Mouse (Mus musculus) limb, embryonic 14.5 days (tissue): ENCODE results near the gene Tmem145. TPM values are rescaled to one million over a fixed set of nuclear protein-coding genes. Genes with fewer than 3 reads are reported as not detected.

Source experiments
- ATAC-seq: fragments of 200-750 bp; cut with Nextera tagmentation; 2 replicates; pipeline ENCODE4 v1.8.0; 2017; ENCODE audit warnings: low read depth, moderate number of reproducible peaks, moderate TSS enrichment; ENCODE audit not compliant: low FRiP score
- DNase-seq: peaks from one replicate; pipeline ENCODE4 v3.0.0-alpha.2; 2015; ENCODE audit warnings: low spot score
- H3K27ac ChIP-seq: fragments of 300-500 bp; sonication (generic); replicated peaks from 2 replicates; pipeline ENCODE4 v1.5.1; 2014; ENCODE audit warnings: low read depth, mild to moderate bottlenecking, low read length, moderate library complexity, mixed read lengths
- H3K27me3 ChIP-seq: fragments of 300-500 bp; sonication (generic); 2 replicates; pipeline ENCODE4 v1.6.1; 2014; ENCODE audit warnings: low read length, mixed read lengths; ENCODE audit not compliant: control insufficient read depth, insufficient read depth
- H3K36me3 ChIP-seq: fragments of 300-500 bp; sonication (generic); 2 replicates; pipeline ENCODE4 v1.6.1; 2014; ENCODE audit warnings: mild to moderate bottlenecking, low read length, moderate library complexity, mixed read lengths; ENCODE audit not compliant: control insufficient read depth, insufficient read depth
- H3K4me1 ChIP-seq: fragments of 300-500 bp; sonication (generic); 2 replicates; pipeline ENCODE4 v1.6.1; 2014; ENCODE audit warnings: antibody characterized with exemption, low read length, mixed read lengths; ENCODE audit not compliant: control insufficient read depth, insufficient read depth
- H3K4me2 ChIP-seq: fragments of 300-500 bp; sonication (generic); replicated peaks from 2 replicates; pipeline ENCODE4 v1.6.1; 2014; ENCODE audit warnings: low read depth, mild to moderate bottlenecking, low read length, moderate library complexity; ENCODE audit not compliant: severe bottlenecking
- H3K4me3 ChIP-seq: fragments of 300-500 bp; sonication (generic); replicated peaks from 2 replicates; pipeline ENCODE4 v1.5.1; 2014; ENCODE audit warnings: low read length
- H3K9ac ChIP-seq: fragments of 300-500 bp; sonication (generic); 2 replicates; pipeline ENCODE4 v1.6.1; 2014; ENCODE audit warnings: mild to moderate bottlenecking, low read depth, low read length, moderate library complexity; ENCODE audit not compliant: severe bottlenecking
- H3K9me3 ChIP-seq: fragments of 300-500 bp; sonication (generic); 2 replicates; pipeline ENCODE4 v1.6.1; 2016; ENCODE audit warnings: low read length; ENCODE audit not compliant: control insufficient read depth
- POLR2A ChIP-seq: fragments of 200-500 bp; IDR thresholded peaks from 2 replicates; pipeline ENCODE4 v1.8.0; 2012; ENCODE audit warnings: inconsistent platforms, mild to moderate bottlenecking, moderate library complexity, borderline replicate concordance; ENCODE audit not compliant: insufficient read depth, insufficient read length; ENCODE audit errors: extremely low read depth
- WGBS: fragments of 180-500 bp; shearing (Covaris S2); extraction: QIAGEN DNeasy Blood & Tissue Kit; methylation state at CpG from one replicate; pipeline ENCODE4 v1.1.7; 2014; 5-methylcytosine and 5-hydroxymethylcytosine counted together
- polyA plus RNA-seq, 2 experiments: library from polyadenylated mRNA; depleted of rRNA in 1 of 2; stranded (reverse) in 1 of 2; unstranded in 1 of 2; fragments of >200 nt; fragmentation: Nextera tagmentation in 1 of 2; extraction: Ambion mirVana in 1 of 2; gene quantifications; 2 replicates each; pipeline versions ENCODE4 v1.2.1 to v1.2.3; 2012 to 2014

The Tmem145 gene
- polyA plus RNA-seq, 2 experiments: 0.80 to 4.4 TPM

DNA sequence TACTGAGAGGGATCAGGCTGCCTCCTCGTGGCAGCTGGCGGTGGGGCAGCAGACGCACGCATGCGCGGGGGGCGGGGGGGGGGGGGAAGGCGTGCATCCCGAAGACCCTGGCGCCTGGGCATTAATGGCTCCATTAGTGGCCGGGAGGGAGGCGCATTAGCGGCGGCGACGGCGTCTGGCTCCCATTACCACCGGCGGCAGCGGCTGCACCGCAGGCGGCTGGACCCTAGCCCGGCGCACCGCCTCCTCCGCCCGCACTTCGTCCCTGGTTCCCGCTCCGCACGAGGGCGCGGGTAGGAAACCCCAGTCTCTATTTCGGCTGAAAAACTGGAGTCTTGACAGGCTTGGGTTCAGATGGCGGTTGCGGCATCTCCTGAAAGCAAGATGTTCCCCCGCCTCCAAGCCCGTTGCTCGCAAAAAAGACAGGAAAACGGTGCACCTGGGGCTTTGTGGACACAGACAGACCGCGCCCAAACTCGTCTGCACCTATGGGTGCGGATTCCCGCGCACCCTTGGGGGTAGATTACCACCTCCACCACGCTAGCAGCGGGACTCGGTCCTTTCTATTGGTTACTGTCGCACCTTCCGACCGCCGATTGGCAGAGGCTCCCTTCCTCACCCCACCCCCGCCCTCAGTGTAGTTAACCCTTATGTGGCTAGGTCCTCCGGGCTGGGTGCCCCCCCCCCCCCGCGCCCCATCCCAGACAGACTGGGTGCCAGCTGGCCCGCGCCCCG, 27.4 kb upstream of the Tmem145 start:
- Histone ChIP-seq H3K27ac (peak overlapping the region; percentile 99), H3K4me3 (peak overlapping the region; percentile 62), H3K4me2 (peak overlapping the region; percentile 97), H3K9ac (peak overlapping the region; percentile 71), H3K9me3 (no peaks in the 10 kb centered on the region), H3K4me1 (peaks cover 45% of the 10 kb centered on the region), H3K36me3 (peaks cover 18% of the 10 kb centered on the region), H3K27me3 (no peaks in the 10 kb centered on the region)
- 1% methylated on average over 40 of the region's 60 CpGs for WGBS
- TF ChIP-seq POLR2A: peak; percentile 52; the same call in 1 of the 2 replicates
- ATAC-seq: peak; percentile 51
- DNase-seq: peak; percentile 91

DNA sequence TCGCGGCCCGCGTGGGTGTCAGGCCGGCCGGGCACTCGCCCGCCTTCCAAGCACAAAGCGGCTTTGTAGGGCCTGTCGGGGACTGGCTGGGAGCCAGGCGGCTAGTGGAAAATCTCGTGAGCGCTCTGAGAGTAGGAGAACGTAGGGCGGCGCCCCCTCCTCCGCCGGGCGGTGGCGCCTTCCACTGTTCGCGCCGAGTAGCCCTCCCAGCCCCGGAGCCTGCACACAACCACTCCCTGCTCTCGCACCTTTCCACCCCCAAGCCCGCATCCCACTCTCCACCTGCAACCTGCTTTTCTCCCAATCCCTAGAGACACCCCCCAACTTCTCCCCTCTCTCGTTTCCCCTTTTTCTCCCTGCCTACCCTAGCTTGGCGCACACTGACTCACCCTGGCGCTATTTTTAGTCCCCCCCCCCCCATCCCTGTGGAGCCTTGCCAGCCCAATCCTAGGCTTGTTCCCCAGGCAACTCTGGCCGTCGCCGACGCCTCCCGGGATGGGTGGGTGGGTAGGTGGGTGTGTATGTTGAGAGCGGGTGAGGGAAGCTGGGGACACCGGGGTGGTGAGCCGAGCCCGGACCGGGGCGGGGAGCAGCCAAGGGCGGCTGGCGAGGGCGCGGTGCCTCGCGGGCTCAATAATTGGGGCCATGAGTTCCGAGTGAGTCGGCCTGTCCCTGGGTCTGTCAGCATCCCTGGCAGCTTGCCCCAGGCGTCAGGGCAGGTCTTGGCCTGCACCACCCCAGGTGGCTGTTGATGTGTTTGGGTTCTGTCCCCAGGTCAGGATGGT, 26.6 kb upstream of the Tmem145 start:
- under 1% methylated on average over 29 of the region's 49 CpGs for WGBS
- ATAC-seq (peak; percentile 50), DNase-seq (peak; percentile 96)
- Histone ChIP-seq H3K36me3 (peaks cover 11% of the 10 kb centered on the region), H3K4me1 (peaks cover 53% of the 10 kb centered on the region), H3K27me3 (no peaks in the 10 kb centered on the region), H3K4me2 (peak overlapping the region; percentile 97), H3K27ac (peak overlapping the region; percentile 99), H3K9me3 (no peaks in the 10 kb centered on the region), H3K4me3 (peak overlapping the region; percentile 62), H3K9ac (peak overlapping the region; percentile 71)
- TF ChIP-seq POLR2A: no peak

DNA sequence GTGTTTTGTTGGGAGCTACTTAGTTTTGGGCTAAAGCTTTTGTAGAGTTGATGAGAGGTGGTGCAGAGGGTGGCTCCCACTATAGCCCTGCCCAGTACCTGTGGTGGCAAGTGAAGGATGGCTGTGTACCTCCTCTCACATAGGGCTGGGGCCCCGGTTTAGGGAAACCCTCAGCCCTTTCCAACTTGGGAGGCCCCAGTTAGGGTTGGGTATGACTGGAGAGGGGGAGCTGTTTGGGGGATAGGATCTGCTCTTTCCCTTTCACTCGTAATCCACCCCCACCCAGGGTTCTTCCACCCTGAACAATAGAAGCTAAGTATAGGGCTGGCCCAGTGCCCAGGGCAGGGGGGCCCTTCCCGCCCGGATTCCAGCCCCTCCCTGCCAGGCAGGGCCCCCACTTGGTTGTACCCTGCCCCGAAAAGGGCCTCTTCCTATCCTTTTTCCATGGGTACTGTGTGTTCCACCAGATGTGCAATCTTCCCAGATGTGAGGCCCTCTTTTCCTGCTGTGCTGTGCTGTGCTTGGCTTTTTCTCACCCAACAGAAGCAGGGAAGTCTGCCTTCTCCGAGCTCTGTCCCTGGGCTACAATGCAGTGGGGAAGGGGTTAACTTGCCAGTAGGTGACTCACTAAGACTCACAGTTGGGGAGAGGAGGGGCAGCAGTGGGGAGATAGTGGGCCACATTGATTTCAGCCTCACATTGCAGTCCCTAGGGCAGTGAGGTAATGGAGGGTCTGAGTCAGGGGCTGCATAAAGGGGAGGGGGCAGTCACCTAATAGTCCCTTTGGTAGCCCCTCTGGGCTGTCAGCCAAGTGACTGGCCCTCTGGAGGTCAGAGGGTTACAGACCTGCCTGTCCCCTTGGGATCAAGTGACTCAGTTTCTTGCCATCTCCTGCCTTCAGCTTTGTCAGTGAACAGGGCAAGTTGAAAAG, 25.8 kb upstream of the Tmem145 start:
- Histone ChIP-seq H3K36me3 (peaks cover 11% of the 10 kb centered on the region), H3K27me3 (no peaks in the 10 kb centered on the region), H3K4me1 (peaks cover 49% of the 10 kb centered on the region), H3K9me3 (no peaks in the 10 kb centered on the region), H3K9ac (peak overlapping the region; percentile 71), H3K27ac (peak overlapping the region; percentile 99), H3K4me2 (peak overlapping the region; percentile 97), H3K4me3 (peak overlapping the region; percentile 62)
- 2% methylated on average over 6 of the region's 6 CpGs for WGBS
- peak; percentile 73; the same call in 1 of the 2 replicates for TF ChIP-seq POLR2A
- peak; percentile 92 for DNase-seq
- peak; percentile 41 for ATAC-seq

DNA sequence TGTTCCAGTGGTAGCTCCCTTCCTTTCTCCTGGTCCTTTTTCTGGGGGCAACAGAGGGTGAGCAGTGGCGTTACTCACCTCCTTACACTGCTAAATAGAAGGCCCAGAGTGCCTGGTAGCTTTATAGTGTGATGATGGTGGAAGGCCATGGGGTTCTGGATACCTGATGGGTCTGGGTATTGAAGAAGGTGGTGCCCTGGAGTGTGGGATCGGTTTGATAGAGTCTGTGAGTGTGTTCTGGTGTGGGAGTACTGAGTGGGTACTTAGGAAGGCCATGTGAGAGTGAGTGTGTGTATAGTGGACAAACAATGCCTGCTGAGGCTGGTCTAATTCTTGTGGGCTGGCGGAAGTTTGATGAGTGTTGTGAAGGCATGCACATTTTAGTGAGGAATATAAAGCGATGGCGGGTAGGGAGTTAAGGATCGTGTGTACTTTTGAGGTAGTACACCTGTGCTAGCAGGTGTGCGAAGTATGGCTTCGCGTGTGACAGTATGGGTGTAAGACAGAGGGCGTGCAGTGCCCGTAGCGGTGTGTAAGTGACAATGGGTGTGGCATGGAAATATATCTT, 24.7 kb upstream of the Tmem145 start:
- H3K4me3 ChIP-seq: peak overlapping the region; percentile 85
- no peaks in the 10 kb centered on the region for H3K9me3 ChIP-seq
- H3K27me3 ChIP-seq: no peaks in the 10 kb centered on the region
- peak overlapping the region; percentile 99 for H3K27ac ChIP-seq
- no peak for DNase-seq
- TF ChIP-seq POLR2A: no peak
- peaks cover 20% of the 10 kb centered on the region for H3K36me3 ChIP-seq
- 0 out of 2 replicates have a peak overlapping the region, but pooled peaks have one; percentile 18 for H3K9ac ChIP-seq
- ATAC-seq: no peak
- WGBS: 12% methylated on average over 12 of the region's 12 CpGs
- H3K4me2 ChIP-seq: peak overlapping the region; percentile 97
- peaks cover 42% of the 10 kb centered on the region for H3K4me1 ChIP-seq
